Mouse (Mus musculus) neural tube, embryonic 15.5 days (tissue): ENCODE data around the gene Acoxl. TPM values are rescaled to one million over a fixed set of nuclear protein-coding genes. Genes with fewer than 3 reads are reported as not detected.

ENCODE experiments used
- ATAC-seq: fragments of 200-750 bp; cut with Nextera tagmentation; 2 replicates; pipeline ENCODE4 v1.8.0; 2017; ENCODE audit warnings: mild to moderate bottlenecking, moderate TSS enrichment, moderate library complexity; ENCODE audit not compliant: low FRiP score
- H3K27ac ChIP-seq: fragments of 300-500 bp; sonication (generic); replicated peaks from 2 replicates; pipeline ENCODE4 v1.5.1; 2015; ENCODE audit warnings: mild to moderate bottlenecking, inconsistent platforms
- H3K27me3 ChIP-seq: fragments of 300-500 bp; sonication (generic); replicated peaks from 2 replicates; pipeline ENCODE4 v1.6.1; 2015; ENCODE audit warnings: inconsistent platforms
- H3K36me3 ChIP-seq: fragments of 300-500 bp; sonication (generic); 2 replicates; pipeline ENCODE4 v1.6.1; 2015; ENCODE audit warnings: inconsistent platforms
- H3K4me1 ChIP-seq: fragments of 300-500 bp; sonication (generic); 2 replicates; pipeline ENCODE4 v1.6.1; 2015; ENCODE audit warnings: inconsistent platforms
- H3K4me2 ChIP-seq: fragments of 300-500 bp; sonication (generic); 2 replicates; pipeline ENCODE4 v1.6.1; 2015; ENCODE audit warnings: inconsistent platforms, mild to moderate bottlenecking, moderate library complexity
- H3K4me3 ChIP-seq: fragments of 300-500 bp; sonication (generic); replicated peaks from 2 replicates; pipeline ENCODE4 v1.5.1; 2015; ENCODE audit warnings: mild to moderate bottlenecking, inconsistent platforms
- H3K9ac ChIP-seq: fragments of 300-500 bp; sonication (generic); replicated peaks from 2 replicates; pipeline ENCODE4 v1.6.1; 2015; ENCODE audit warnings: mild to moderate bottlenecking, inconsistent platforms
- H3K9me3 ChIP-seq: fragments of 300-500 bp; sonication (generic); replicated peaks from 2 replicates; pipeline ENCODE4 v1.6.1; 2016; ENCODE audit warnings: inconsistent platforms
- WGBS: fragments of 180-500 bp; shearing (Covaris S2); methylation state at CpG from one replicate; pipeline ENCODE4 v1.1.7; 2015; ENCODE audit warnings: mixed read lengths; 5-methylcytosine and 5-hydroxymethylcytosine counted together
- polyA plus RNA-seq: library from polyadenylated mRNA; unstranded; fragments of >200 nt; fragmentation: Nextera tagmentation; extraction: Ambion mirVana; gene quantifications from 2 replicates; pipeline ENCODE4 v1.2.1, GENCODE M21; 2015

The Acoxl gene
- polyA plus RNA-seq, 1 experiment from 2014 or later = 0.13 TPM

DNA sequence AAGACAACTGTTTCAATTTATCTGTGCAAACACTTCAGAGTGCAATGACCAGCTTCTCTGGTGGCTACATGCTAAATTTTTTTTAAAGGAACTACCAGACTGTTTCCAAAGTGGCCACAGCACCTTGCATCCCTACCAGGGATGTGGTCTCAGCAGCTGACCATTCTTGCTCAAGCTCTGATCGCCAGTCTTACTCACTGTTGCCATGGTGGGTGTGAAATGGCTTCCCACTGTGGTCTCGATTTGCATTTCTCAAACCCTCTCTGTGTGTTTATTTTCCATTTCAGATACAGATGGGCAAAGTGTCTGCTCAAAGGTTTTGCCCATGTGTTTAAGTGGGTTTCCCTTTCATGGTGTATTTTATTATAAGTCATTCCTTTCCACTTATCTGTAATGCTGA is 230.3 kb downstream of the Acoxl start:
- Histone ChIP-seq H3K9me3 (no peaks in the 10 kb centered on the region), H3K36me3 (no peaks in the 10 kb centered on the region), H3K4me2 (no peak overlapping the region), H3K27me3 (no peaks in the 10 kb centered on the region), H3K9ac (no peak overlapping the region), H3K4me1 (no peaks in the 10 kb centered on the region), H3K4me3 (no peak overlapping the region), H3K27ac (no peak overlapping the region)
- ATAC-seq = no peak
- WGBS = 57% methylated on average over 2 of the region's 2 CpGs

DNA sequence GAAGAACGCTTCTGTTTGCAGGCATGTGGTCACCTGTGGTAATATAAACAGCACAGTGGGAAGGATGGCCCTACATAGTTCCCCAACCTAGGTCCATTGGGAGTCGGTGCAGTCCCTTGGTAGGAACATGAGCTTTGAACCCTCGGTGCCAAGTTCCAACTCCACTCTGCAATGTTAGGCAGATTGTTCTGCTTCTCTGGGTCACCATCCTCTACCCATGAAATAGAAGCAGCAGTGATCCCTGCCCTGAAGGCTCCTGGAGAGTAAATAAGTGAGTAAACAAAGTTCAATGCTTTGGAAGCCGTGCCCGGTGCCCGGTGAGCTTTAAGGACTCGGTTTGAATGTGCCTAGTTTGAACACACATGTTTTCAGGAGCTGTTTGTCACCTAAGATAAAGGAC is 233.1 kb downstream of the Acoxl start:
- H3K9ac ChIP-seq = no peak overlapping the region
- H3K36me3 ChIP-seq = no peaks in the 10 kb centered on the region
- H3K4me3 ChIP-seq = no peak overlapping the region
- H3K27me3 ChIP-seq = no peaks in the 10 kb centered on the region
- 80% methylated on average over 7 of the region's 7 CpGs for WGBS
- no peak for ATAC-seq
- no peak overlapping the region for H3K27ac ChIP-seq
- H3K4me2 ChIP-seq = no peak overlapping the region
- H3K4me1 ChIP-seq = no peaks in the 10 kb centered on the region
- H3K9me3 ChIP-seq = no peaks in the 10 kb centered on the region

DNA sequence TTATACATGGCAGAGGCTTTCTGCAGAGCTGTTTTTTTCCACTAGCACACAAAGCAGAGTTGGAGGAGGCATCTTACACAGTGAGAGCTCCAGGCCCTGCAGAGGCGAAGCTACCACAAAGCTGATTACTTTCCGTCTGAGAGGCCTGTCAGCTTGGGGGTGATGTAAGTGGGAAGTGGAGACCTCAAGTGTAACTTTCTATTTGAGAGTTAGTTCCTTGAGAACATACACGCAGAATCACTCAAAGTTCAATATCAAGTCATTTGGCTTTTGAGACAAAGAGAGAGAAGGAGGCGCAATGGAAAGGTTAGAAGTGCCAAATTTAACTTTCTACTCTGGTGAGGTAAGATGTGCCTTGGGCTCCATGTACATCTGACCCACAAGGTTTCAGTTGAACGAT is 234.3 kb downstream of the Acoxl start:
- Histone ChIP-seq H3K9ac (no peak overlapping the region), H3K4me2 (no peak overlapping the region), H3K9me3 (no peaks in the 10 kb centered on the region), H3K4me1 (no peaks in the 10 kb centered on the region), H3K4me3 (no peak overlapping the region), H3K27me3 (0 out of 2 replicates have a peak, but pooled peaks cover 2% of the 10 kb centered on the region), H3K27ac (no peak overlapping the region), H3K36me3 (no peaks in the 10 kb centered on the region)
- ATAC-seq = no peak
- 91% methylated on average over 5 of the region's 5 CpGs for WGBS

DNA sequence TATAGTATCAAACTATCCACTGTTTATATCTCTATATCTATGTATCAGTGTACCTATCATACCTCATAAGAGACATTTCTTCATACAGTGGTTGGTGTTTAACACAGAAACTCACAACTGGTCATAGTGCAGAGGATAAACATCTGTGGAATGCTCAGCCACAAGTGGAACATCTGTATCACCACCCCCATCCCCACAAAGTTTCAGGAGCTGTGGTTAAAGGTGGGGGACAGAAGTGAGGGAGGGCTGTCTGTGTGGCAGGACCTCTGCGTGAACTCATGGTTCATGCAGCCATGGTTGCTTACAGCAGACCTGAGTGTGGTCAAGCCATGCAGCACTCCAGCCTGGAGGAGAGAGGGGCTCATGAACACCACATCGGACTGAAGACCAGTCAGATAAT is 234.9 kb downstream of the Acoxl start:
- Histone ChIP-seq H3K4me3 (no peak overlapping the region), H3K27ac (no peak overlapping the region), H3K27me3 (0 out of 2 replicates have a peak, but pooled peaks cover 2% of the 10 kb centered on the region), H3K9me3 (no peaks in the 10 kb centered on the region), H3K9ac (no peak overlapping the region), H3K36me3 (no peaks in the 10 kb centered on the region), H3K4me2 (no peak overlapping the region), H3K4me1 (peaks cover under 1% of the 10 kb centered on the region; the same call in 1 of the 2 replicates)
- WGBS = 92% methylated on average over 2 of the region's 2 CpGs
- ATAC-seq = no peak

DNA sequence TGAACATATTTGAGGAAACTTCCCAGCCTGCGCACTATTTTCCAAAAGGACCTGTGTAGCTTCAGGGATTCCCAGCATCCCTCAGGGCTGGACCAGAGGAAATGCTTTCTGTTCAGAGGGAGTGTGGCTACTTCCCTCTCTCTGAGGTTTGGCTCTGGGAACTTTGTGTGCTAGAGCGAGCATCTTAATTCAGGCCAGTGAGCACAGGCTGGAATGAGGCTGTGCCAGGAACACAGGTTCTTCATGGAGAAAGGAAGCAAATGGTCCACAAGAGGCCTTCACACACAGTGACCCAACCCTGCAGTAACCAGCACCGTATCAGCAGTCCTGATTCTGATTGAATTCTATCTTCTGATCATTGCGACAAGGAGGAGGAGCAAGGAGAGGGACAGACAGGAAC is 238.3 kb downstream of the Acoxl start:
- H3K27ac ChIP-seq = no peak overlapping the region

DNA sequence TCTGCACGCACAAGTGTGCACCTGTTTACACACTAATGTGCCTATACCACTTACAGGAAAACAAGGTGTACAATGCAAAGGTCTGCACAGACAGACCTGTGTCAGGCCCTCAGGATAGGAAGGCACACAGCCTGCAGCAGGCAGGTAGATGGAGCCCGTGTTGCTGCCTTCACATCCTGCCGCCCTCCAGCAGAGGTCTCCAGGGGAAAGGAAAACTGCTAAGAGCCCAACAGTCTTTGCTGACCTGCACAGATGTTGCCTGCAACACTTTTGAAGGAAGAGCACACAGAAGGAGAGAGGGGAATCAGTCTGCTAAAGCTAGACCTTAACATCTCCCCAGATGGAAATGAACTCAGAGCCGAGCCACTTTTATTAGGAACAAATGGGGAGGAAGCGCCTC is 240.2 kb downstream of the Acoxl start:
- peak; percentile 80; the same call in 1 of the 2 replicates for ATAC-seq
- Histone ChIP-seq H3K4me3 (no peak overlapping the region), H3K36me3 (no peaks in the 10 kb centered on the region), H3K4me1 (peaks cover 13% of the 10 kb centered on the region), H3K27ac (peak overlapping the region; percentile 56), H3K27me3 (0 out of 2 replicates have a peak, but pooled peaks cover 2% of the 10 kb centered on the region), H3K9me3 (no peaks in the 10 kb centered on the region), H3K4me2 (peak overlapping the region; percentile 32), H3K9ac (no peak overlapping the region)
- 36% methylated on average over 5 of the region's 5 CpGs for WGBS

More for the DNA sequence above, 238.3 kb downstream of the Acoxl start:
- peaks cover 13% of the 10 kb centered on the region for H3K4me1 ChIP-seq
- H3K9ac ChIP-seq = no peak overlapping the region
- 0 out of 2 replicates have a peak, but pooled peaks cover 2% of the 10 kb centered on the region for H3K27me3 ChIP-seq
- no peak for ATAC-seq
- H3K4me3 ChIP-seq = no peak overlapping the region
- no peaks in the 10 kb centered on the region for H3K36me3 ChIP-seq
- H3K9me3 ChIP-seq = no peaks in the 10 kb centered on the region
- WGBS = 84% methylated on average over 4 of the region's 4 CpGs
- H3K4me2 ChIP-seq = no peak overlapping the region

DNA sequence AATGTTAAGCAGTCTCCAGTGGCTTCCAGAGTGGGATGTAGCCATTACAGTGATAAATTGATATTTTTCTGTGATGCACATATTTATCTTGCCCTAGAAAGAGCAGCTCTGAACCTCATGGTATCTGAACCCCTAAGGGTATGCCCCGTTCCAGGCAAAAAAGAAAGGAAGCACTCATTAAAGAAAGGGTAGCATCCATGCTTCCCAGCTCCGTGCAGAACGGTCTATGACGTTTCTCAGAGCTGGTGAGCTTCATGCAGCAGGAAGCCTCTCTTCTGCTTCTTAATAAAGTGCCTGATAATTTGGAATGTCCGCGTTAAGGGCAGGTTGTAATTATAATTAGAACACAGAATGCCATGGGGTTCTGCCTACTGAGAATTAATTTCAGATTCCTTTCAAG is 240.6 kb downstream of the Acoxl start:
- H3K9me3 ChIP-seq = no peaks in the 10 kb centered on the region
- H3K27ac ChIP-seq = peak overlapping the region; percentile 56
- ATAC-seq = peak; percentile 70
- H3K4me3 ChIP-seq = no peak overlapping the region
- WGBS = 47% methylated on average over 6 of the region's 6 CpGs
- H3K4me2 ChIP-seq = peak overlapping the region; percentile 32
- no peaks in the 10 kb centered on the region for H3K36me3 ChIP-seq
- peaks cover 13% of the 10 kb centered on the region for H3K4me1 ChIP-seq
- 0 out of 2 replicates have a peak, but pooled peaks cover 2% of the 10 kb centered on the region for H3K27me3 ChIP-seq
- no peak overlapping the region for H3K9ac ChIP-seq

DNA sequence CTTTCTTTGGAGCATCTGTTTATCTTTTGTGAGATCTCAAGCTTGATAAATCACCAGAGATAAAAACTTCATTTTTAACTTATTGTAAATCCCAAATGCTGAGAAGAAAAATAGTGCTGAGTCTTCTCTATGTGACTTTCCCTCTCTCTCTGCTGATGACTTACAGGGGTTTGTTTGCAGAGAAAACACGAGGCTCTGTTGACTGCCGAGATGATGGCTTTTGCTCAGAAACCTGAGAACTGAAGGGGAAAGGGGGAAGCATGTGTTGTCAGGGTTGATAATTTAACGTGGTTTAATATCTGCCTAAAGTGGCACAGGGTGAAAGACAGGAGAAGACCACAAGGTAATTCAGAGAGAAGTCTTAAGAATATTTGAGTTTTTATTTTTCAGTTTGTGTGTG is 245.2 kb downstream of the Acoxl start:
- no peak overlapping the region for H3K9ac ChIP-seq
- H3K4me3 ChIP-seq = no peak overlapping the region
- H3K4me2 ChIP-seq = no peak overlapping the region
- H3K27me3 ChIP-seq = no peaks in the 10 kb centered on the region
- 44% methylated on average over 3 of the region's 3 CpGs for WGBS
- no peaks in the 10 kb centered on the region for H3K9me3 ChIP-seq
- no peaks in the 10 kb centered on the region for H3K36me3 ChIP-seq
- ATAC-seq = no peak
- peaks cover 17% of the 10 kb centered on the region for H3K4me1 ChIP-seq
- no peak overlapping the region for H3K27ac ChIP-seq

DNA sequence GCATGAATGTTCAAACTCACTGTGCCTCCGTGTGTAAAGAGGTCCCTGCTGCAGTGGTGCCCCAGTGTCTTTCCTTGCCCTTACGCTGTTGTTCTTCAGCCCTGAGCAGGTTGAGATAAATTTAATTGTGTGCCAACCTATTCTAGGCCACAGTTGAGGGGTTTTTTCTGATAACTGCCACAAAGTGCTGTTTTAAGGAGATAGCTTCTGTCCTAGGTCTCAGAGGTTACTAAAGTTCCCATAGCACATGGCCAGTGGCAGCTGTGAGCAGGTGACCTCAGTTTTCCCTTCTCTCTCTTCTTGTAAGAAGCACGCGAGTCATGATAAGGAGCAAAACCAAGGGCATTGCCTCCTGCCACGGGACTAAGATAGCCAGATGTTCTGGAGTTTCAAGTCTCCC is 245.9 kb downstream of the Acoxl start:
- peaks cover 9% of the 10 kb centered on the region; the same call in 1 of the 2 replicates for H3K4me1 ChIP-seq
- H3K9me3 ChIP-seq = no peaks in the 10 kb centered on the region
- H3K9ac ChIP-seq = no peak overlapping the region
- H3K27ac ChIP-seq = no peak overlapping the region
- no peak overlapping the region for H3K4me2 ChIP-seq
- no peaks in the 10 kb centered on the region for H3K36me3 ChIP-seq
- no peaks in the 10 kb centered on the region for H3K27me3 ChIP-seq
- no peak overlapping the region for H3K4me3 ChIP-seq
- 84% methylated on average over 5 of the region's 5 CpGs for WGBS
- ATAC-seq = no peak

DNA sequence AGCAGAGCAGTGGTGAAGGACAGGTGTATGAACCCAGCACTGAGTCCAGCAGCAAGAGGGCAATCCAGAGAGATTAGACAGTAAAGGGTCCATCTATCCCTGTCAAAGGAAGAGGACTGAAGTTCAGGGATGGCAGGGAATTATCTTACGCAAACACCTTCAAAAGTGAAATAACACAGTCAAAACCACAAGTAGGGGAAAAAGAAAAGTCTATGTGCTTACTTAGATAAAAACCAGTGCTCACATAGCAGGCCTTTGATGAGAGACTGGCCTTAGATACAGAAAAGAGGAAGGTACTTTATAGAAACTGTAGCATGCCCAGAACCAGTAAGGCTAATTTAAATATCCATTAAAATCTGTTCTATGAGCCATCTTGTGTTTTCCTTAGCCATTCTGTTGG is 246.8 kb downstream of the Acoxl start:
- peaks cover 6% of the 10 kb centered on the region; the same call in 1 of the 2 replicates for H3K4me1 ChIP-seq
- H3K9ac ChIP-seq = no peak overlapping the region
- no peak overlapping the region for H3K4me3 ChIP-seq
- no peak overlapping the region for H3K4me2 ChIP-seq
- WGBS = 100% methylated on average over 1 of the region's 1 CpGs
- no peaks in the 10 kb centered on the region for H3K27me3 ChIP-seq
- no peak for ATAC-seq
- H3K9me3 ChIP-seq = no peaks in the 10 kb centered on the region
- H3K36me3 ChIP-seq = no peaks in the 10 kb centered on the region
- H3K27ac ChIP-seq = no peak overlapping the region

DNA sequence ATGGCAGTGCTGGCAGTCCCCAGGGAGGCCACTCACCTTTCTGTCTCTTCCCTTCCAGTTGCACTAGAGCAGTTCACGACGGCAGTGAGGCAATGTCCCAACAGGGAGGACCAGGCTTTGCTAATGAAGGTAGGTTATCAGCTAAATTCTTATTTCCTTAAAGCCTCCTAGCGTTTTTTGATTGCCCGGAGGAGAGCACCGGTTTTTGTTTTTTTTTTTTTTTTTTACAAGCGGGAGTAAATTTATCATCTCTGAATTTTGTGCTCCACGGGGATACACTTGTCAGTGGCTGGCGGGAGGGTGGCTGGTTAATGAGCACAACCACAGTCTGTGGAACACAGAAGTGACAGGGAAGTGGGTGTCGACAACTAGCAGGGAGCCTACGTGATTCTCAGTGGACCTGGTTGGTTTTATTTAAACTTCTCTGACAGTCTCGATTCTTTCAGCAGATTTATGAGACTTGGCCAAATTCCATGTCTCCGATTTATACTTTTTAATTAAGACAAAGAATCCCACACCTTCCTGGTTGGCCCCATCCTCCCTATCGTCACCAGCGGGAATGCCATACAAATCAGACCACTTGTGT is 247.7 kb downstream of the Acoxl start:
- Histone ChIP-seq H3K4me2 (no peak overlapping the region), H3K9ac (no peak overlapping the region), H3K36me3 (no peaks in the 10 kb centered on the region), H3K4me3 (no peak overlapping the region), H3K27ac (no peak overlapping the region), H3K9me3 (no peaks in the 10 kb centered on the region), H3K4me1 (peaks cover 6% of the 10 kb centered on the region; the same call in 1 of the 2 replicates), H3K27me3 (no peaks in the 10 kb centered on the region)
- 50% methylated on average over 14 of the region's 14 CpGs for WGBS
- ATAC-seq = no peak

DNA sequence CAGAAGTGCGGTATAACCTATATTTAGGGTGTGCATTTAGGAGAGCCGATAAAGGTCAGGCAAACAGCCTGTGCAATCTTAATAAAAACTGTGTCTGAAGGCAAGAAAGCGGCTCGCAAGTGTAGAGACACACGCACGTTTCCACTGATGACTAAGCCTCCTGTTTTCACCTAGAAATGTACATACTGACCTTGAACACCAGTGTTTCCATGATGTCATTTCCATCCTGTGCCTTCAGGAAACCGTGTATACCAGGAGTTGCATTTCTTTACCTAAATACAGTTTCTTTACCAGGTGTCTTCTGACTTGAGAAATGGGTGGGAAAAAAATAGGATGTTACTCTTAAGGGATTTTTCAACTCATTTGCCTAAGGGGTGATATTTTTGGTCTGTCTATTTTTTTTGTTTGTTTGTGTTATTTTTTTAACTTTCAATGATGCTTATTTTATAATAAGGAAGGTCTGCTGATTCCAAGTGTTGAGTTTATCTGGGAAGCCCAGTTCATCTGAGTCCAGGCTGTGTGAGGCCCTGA is 248.4 kb downstream of the Acoxl start:
- Histone ChIP-seq H3K27me3 (no peaks in the 10 kb centered on the region), H3K4me3 (no peak overlapping the region), H3K9me3 (no peaks in the 10 kb centered on the region), H3K27ac (no peak overlapping the region), H3K9ac (no peak overlapping the region), H3K4me1 (peaks cover 6% of the 10 kb centered on the region; the same call in 1 of the 2 replicates), H3K36me3 (no peaks in the 10 kb centered on the region), H3K4me2 (no peak overlapping the region)
- ATAC-seq = no peak
- 79% methylated on average over 7 of the region's 7 CpGs for WGBS
